14 mouse cellular contexts compared by ENCODE assay signal in genomic region chr15:36664391-36664790, GRCm38 (mm10).
"Had no signal": no experiment of that assay in that cellular context is flagged by ENCODE, and none has a peak within 500 bp of the region (broad histone marks: within the 10 kb centered on the region; RNA-seq: fewer than 3 reads in every experiment).

No protein-coding gene starts in this region.

- H3K4me1 ChIP-seq: neural tube, embryonic 12.5 days had no signal

- H3K27me3 ChIP-seq: limb, embryonic 13.5 days; neural tube, embryonic 12.5 days had no signal

- H3K4me3 ChIP-seq: layer of hippocampus, adult 2 months; limb, embryonic 13.5 days; neural tube, embryonic 12.5 days had no signal

- H3K36me3 ChIP-seq: limb, embryonic 13.5 days; neural tube, embryonic 12.5 days had no signal

- H3K27ac ChIP-seq: kidney, postnatal 0 days; layer of hippocampus, adult 2 months; limb, embryonic 13.5 days; liver, embryonic 14.5 days; neural tube, embryonic 12.5 days had no signal

- DNase-seq: kidney, adult 9 months; kidney, postnatal 4 days; left cerebral cortex, postnatal 4 days; lung, adult 18-20 months; lung, postnatal 36 days; midbrain, embryonic 14.5 days; right cerebral cortex, adult 18-20 months; right cerebral cortex, postnatal 25 days; thymus, postnatal 36 days had no signal
